Mouse (Mus musculus) ES-E14 (cell line): ENCODE data around the gene Itfg2. TPM values are rescaled to one million over a fixed set of nuclear protein-coding genes. Genes with fewer than 3 reads are reported as not detected.

Experiments
- DNase-seq: peaks from one replicate; pipeline ENCODE4 v3.0.0-alpha.2; 2013; ENCODE audit warnings: low read depth, low spot score
- H3K27ac ChIP-seq: 2 replicates; pipeline ENCODE4 v1.5.1; 2012; ENCODE audit warnings: low read depth, mild to moderate bottlenecking, low read length, moderate library complexity, mixed read lengths; ENCODE audit not compliant: poor library complexity, insufficient read depth, severe bottlenecking
- H3K36me3 ChIP-seq: 2 replicates; pipeline ENCODE4 v1.6.1; 2012; ENCODE audit warnings: mild to moderate bottlenecking, low read length, moderate library complexity, mixed read lengths; ENCODE audit not compliant: control insufficient read depth, poor library complexity, insufficient read depth, severe bottlenecking
- H3K4me1 ChIP-seq, 2 experiments: fragments of 150-350 bp in 1 of 2; sonication (generic) in 1 of 2; 2 replicates each; pipeline ENCODE4 v1.6.1; 2012; ENCODE audit warnings: low read length in 2 of 2, mild to moderate bottlenecking in 1 of 2, mixed read lengths in 1 of 2; ENCODE audit not compliant: control insufficient read depth in 2 of 2, insufficient read depth in 2 of 2, poor library complexity in 1 of 2
- H3K4me3 ChIP-seq, 2 experiments: fragments of 150-350 bp in 1 of 2; sonication (generic) in 1 of 2; 2 replicates each; pipeline ENCODE4 v1.5.1; 2012; ENCODE audit warnings: low read length in 2 of 2, low read depth in 1 of 2, mild to moderate bottlenecking in 1 of 2, mixed read lengths in 1 of 2; ENCODE audit not compliant: insufficient read depth in 1 of 2, poor library complexity in 1 of 2, severe bottlenecking in 1 of 2
- H3K9ac ChIP-seq: 2 replicates; pipeline ENCODE4 v1.6.1; 2012; ENCODE audit warnings: low read depth, mild to moderate bottlenecking, low read length, mixed read lengths; ENCODE audit not compliant: poor library complexity, insufficient read depth, severe bottlenecking
- H3K9me3 ChIP-seq: fragments of 150-350 bp; sonication (generic); 2 replicates; pipeline ENCODE4 v1.6.1; 2012; ENCODE audit warnings: low read depth, mild to moderate bottlenecking, low read length; ENCODE audit not compliant: control insufficient read depth, insufficient read depth
- CHD2 ChIP-seq: IDR thresholded peaks from 2 replicates; pipeline ENCODE4 v1.6.1; 2014; ENCODE audit warnings: mild to moderate bottlenecking, low read depth, low read length, inconsistent platforms
- HCFC1 ChIP-seq: IDR thresholded peaks from 2 replicates; pipeline ENCODE4 v1.6.1; 2012; ENCODE audit warnings: low read length, inconsistent platforms, borderline replicate concordance; ENCODE audit not compliant: insufficient read depth
- MAFK ChIP-seq: IDR thresholded peaks from 2 replicates; pipeline ENCODE4 v1.6.1; 2014; ENCODE audit warnings: mild to moderate bottlenecking, low read depth, low read length, inconsistent platforms; ENCODE audit not compliant: insufficient read depth
- ZC3H11A ChIP-seq: IDR thresholded peaks from 2 replicates; pipeline ENCODE4 v1.6.1; 2012; ENCODE audit warnings: low read depth, mild to moderate bottlenecking, inconsistent platforms, low read length, borderline replicate concordance
- ZNF384 ChIP-seq: IDR thresholded peaks from 2 replicates; pipeline ENCODE4 v1.6.1; 2012; ENCODE audit warnings: low read depth, low read length, inconsistent platforms
- in situ Hi-C, 2 experiments: fragments of 600-800 bp; cut with MboI; formaldehyde crosslinking; loops; one replicate each; pipeline ENCODE4 v1.15.1; 2025; ENCODE audit warnings: low sequenced_read_pairs in 2 of 2, inconsistent platforms in 1 of 2; ENCODE audit not compliant: unreplicated experiment in 2 of 2
- total RNA-seq: library from RNA; depleted of rRNA; stranded (reverse); fragments of 300-350 nt; gene quantifications from 2 replicates; pipeline ENCODE4 v1.2.3, GENCODE M21; 2012

The Itfg2 gene
- total RNA-seq, 1 experiment: 33.4 TPM

- in situ Hi-C loops: no loop called here
- Histone ChIP-seq H3K9ac (peak overlapping the region; percentile 75), H3K4me1 (peaks cover 13 to 15% of the 10 kb centered on the region in 2 experiments), H3K4me3 (peak overlapping the region; percentile 40 to 65), H3K9me3 (no peaks in the 10 kb centered on the region), H3K27ac (peak overlapping the region; percentile 88; the same call in 1 of the 2 replicates), H3K36me3 (no peaks in the 10 kb centered on the region)
- TF ChIP-seq ZNF384 (no peak), ZC3H11A (no peak), MAFK (no peak), HCFC1 (no peak), CHD2 (no peak)
- DNase-seq: no peak
These were observed 41.8 kb upstream of the Itfg2 start for GRCm38 (mm10) chr6:128466563-128466962.

- Histone ChIP-seq H3K9ac (no peak overlapping the region), H3K27ac (peak overlapping the region; percentile 88; the same call in 1 of the 2 replicates), H3K4me3 (peak overlapping the region in 1 of 2 experiments; percentile 65; a peak in 2 of 4 replicates), H3K36me3 (no peaks in the 10 kb centered on the region), H3K9me3 (no peaks in the 10 kb centered on the region), H3K4me1 (peaks cover 13 to 20% of the 10 kb centered on the region in 2 experiments)
- in situ Hi-C loops: no loop called here
- DNase-seq: peak; percentile 66
- TF ChIP-seq MAFK: no peak
- TF ChIP-seq ZC3H11A: no peak
- no peak for TF ChIP-seq CHD2
- no peak for TF ChIP-seq ZNF384
These were observed 41.3 kb upstream of the Itfg2 start for GRCm38 (mm10) chr6:128466043-128466442.

GRCm38 (mm10) chr6:128464996-128465395 is 40.3 kb upstream of the Itfg2 start:
- no peak overlapping the region for H3K9ac ChIP-seq
- no peak for DNase-seq
- no peaks in the 10 kb centered on the region for H3K36me3 ChIP-seq
- no peak overlapping the region for H3K4me3 ChIP-seq
- no peaks in the 10 kb centered on the region for H3K9me3 ChIP-seq
- in situ Hi-C loops: no loop called here
- TF ChIP-seq HCFC1 (no peak), ZC3H11A (no peak), ZNF384 (no peak)
- H3K27ac ChIP-seq: peak overlapping the region; percentile 49; the same call in 1 of the 2 replicates
- H3K4me1 ChIP-seq: peaks cover 14 to 20% of the 10 kb centered on the region in 2 experiments

- no peak overlapping the region for H3K9ac ChIP-seq
- in situ Hi-C loops: no loop called here
- H3K9me3 ChIP-seq: no peaks in the 10 kb centered on the region
- H3K4me1 ChIP-seq: peaks cover 10 to 18% of the 10 kb centered on the region in 2 experiments
- no peaks in the 10 kb centered on the region; the same call in 1 of the 2 replicates for H3K36me3 ChIP-seq
- DNase-seq: no peak
- peak overlapping the region; percentile 93 for H3K27ac ChIP-seq
- H3K4me3 ChIP-seq: no peak overlapping the region
- no peak for TF ChIP-seq ZNF384
- TF ChIP-seq MAFK: no peak
- TF ChIP-seq HCFC1: no peak
- TF ChIP-seq CHD2: no peak
- no peak for TF ChIP-seq ZC3H11A
These were observed 36.9 kb upstream of the Itfg2 start for GRCm38 (mm10) chr6:128461606-128462005.

- peak; percentile 79 for DNase-seq
- Histone ChIP-seq H3K9ac (0 out of 2 replicates have a peak overlapping the region, but pooled peaks have one; percentile 25), H3K4me1 (peaks cover 8 to 17% of the 10 kb centered on the region in 2 experiments), H3K27ac (peak overlapping the region; percentile 93), H3K9me3 (no peaks in the 10 kb centered on the region), H3K36me3 (no peaks in the 10 kb centered on the region; the same call in 1 of the 2 replicates), H3K4me3 (no peak overlapping the region)
- in situ Hi-C loops: no loop called here
- TF ChIP-seq ZC3H11A (no peak), MAFK (no peak), ZNF384 (no peak), HCFC1 (no peak), CHD2 (peak; percentile 60; the same call in 1 of the 2 replicates)
These were observed 36.2 kb upstream of the Itfg2 start for GRCm38 (mm10) chr6:128460729-128461503.
